Mouse (Mus musculus): ENCODE results near the gene Itm2b.

GRCm38 (mm10) chr14:73345614-73346013 lies 39.5 kb downstream of the Itm2b start:
- TF ChIP-seq CTCF (IDR thresholded peaks at IDR 0.05; ENCODE audit: control insufficient read depth, insufficient read depth, insufficient read length) = no peak
- TF ChIP-seq FOSL1 (IDR thresholded peaks at IDR 0.05; ENCODE audit: insufficient read depth, low read length, poor library complexity, severe bottlenecking) = no peak
- TF ChIP-seq MYOG (IDR thresholded peaks at IDR 0.05; ENCODE audit: control insufficient read depth, extremely low read depth, insufficient read length) = no peak
- no peak for TF ChIP-seq MAX (IDR thresholded peaks at IDR 0.05)

Data from C2C12 (cell line).